Mouse (Mus musculus) frontal cortex, postnatal 25 days (tissue): Measurements from ENCODE around the gene Fmnl2.

Experiments
- DNase-seq, 2 experiments: peaks; one replicate each; pipeline ENCODE4 v3.0.0; 2022; ENCODE audit warnings: low spot score in 2 of 2

Gene Fmnl2

GRCm38 (mm10) chr2:52986354-52986753 is 128.7 kb downstream of the Fmnl2 start:
- no peak for DNase-seq

- no peak for DNase-seq
Observed at GRCm38 (mm10) chr2:52987035-52987434, 129.4 kb downstream of the Fmnl2 start.

- no peak for DNase-seq
Observed at GRCm38 (mm10) chr2:52987637-52988295, 130.1 kb downstream of the Fmnl2 start.

- DNase-seq = no peak
Observed at GRCm38 (mm10) chr2:52989316-52989715, 131.7 kb downstream of the Fmnl2 start.

- DNase-seq = no peak
Observed at GRCm38 (mm10) chr2:52990874-52991687, 133.4 kb downstream of the Fmnl2 start.

DNA sequence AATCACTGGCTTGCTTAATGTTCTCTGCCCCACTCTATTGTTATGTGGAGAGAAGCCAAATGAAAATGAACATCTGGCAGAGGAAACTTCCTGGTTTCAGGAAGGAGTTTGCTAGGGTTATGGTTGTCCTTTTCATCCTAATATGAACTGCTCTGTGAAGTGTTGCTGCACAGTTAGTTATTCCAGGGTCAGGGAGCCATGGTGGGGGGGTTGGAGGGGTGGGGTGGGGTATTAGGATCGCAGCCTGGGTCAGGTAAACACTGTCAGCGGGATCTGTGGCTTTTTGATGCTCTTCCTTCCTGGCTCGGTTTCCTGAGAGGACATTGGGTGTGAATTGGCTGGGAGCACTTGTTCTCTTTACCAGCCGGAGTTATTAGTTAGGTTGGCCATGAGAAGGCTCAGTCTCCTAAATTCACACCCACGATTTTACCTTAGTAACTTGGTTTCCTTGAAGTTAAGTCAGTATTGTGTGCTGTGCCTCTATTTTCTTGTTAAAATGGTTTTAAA is 134.1 kb downstream of the Fmnl2 start:
- no peak for DNase-seq

- no peak for DNase-seq
Observed at GRCm38 (mm10) chr2:52993241-52993640, 135.6 kb downstream of the Fmnl2 start.

DNA sequence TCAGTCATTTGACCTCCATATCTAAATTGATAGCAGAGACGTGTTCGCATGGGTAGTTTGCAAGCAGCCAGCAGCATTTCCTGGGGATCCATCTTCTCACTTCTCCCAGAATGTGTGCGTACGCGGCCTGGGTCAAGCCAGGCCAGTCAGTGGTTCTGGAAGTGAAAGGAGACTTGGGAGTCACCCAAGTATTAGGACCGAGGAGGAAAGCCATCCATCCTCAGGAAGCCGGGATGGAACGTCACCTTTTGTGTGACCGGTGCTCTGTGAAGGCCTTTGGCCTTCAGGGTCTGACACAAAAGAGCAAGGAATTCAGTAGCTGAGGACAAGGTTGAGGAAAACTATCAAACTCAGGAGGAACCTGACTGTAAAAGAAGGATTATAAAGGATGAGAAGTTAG is 136.9 kb downstream of the Fmnl2 start:
- no peak for DNase-seq

- DNase-seq = no peak
Observed at GRCm38 (mm10) chr2:52997955-52998750, 140.5 kb downstream of the Fmnl2 start.

DNA sequence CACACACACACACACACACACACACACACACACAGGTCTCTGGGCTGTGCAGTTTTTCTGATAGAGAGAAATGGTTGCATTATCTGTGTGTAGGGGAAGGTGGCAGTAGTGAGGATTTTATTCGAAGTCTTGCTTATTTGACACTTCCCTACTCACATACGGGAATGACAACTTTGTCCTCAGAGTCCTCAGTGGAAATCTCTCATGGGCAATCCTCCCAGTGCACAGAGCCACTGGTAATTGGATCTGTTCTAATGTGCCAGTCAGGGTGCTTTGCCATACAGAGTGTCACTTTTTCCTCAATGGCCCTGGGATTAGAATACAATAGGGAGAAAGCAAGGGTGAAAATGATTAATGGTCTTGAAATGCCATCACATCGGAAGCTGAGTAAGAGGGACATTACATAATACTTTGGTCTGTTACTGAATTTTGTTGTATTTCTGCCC is 141.9 kb downstream of the Fmnl2 start:
- DNase-seq = no peak

DNA sequence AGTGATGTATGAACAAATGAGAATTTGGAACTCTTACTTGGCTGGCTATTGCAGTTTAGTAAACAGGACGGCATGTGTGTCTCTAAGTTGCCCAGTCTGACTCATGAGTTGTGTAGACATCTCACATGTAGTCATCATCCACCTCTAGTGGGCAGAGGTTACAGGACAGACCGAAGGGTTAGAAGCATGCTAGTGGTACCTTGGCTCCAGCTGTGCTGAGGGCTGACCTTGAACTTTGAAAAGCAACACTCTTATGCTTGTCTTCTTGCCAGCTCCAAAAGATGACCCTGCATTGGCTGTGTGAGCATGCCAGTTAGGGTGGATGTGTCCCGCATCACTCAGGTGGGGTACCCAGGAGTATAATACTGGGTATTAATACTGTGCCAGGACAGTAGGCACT is 142.8 kb downstream of the Fmnl2 start:
- no peak for DNase-seq

DNA sequence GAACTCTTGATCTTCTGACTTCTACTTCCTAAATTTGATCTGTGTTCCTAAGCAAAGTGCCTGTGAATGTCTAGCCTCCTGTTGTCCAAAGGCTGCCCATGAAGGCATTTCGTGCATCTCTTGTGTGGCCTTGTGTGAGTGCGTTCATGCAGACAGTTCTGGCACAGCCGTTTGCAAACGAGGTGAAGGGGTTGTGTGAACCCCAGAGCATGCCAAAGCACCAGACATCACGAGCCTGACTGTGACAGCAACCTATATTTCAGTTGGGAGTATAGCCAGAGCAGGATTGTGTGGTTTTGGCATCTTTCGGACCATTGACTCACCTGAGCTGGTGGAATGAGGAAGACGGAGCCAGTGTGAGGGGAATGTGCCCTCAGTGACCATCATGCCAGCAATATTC is 148.5 kb downstream of the Fmnl2 start:
- DNase-seq = no peak

DNA sequence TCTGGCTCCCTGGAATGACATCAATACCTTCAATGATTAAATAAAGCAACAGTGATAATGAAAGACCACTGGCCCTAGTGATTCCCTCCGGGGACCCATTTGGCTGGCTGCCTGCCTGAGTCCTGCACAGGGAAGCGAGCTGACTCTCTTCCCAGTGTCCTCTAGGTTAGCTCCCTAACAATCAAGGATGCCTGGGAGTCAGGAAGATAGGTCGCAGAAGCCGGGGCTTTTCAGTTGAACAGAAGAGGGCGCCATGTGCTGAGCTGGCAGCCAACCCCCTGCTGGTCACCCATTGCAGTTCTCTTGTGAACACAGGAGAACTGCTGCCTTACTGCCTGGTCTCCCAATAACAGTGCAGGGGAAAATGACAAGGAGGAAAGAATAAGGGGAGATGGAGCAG is 149.5 kb downstream of the Fmnl2 start:
- peak; percentile 29 to 41 for DNase-seq

DNA sequence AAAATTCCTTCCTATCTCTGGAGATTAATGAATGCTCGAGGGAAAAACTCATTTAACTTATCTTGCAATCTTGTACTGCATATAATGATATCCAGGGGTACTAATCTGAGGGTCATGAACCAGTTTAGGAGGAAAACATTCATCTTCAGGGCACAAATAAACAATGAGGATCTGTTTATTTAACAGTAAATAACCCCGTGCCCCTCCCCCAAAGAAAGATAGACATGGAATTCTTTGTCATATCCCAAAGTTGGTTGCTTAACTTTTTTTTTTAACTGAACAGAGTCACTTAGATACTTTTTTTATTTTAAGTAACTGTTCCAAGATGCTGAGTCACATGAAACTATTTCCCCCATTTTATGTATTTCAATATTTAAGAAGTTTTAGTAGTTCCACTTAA is 155.4 kb downstream of the Fmnl2 start:
- no peak for DNase-seq

DNA sequence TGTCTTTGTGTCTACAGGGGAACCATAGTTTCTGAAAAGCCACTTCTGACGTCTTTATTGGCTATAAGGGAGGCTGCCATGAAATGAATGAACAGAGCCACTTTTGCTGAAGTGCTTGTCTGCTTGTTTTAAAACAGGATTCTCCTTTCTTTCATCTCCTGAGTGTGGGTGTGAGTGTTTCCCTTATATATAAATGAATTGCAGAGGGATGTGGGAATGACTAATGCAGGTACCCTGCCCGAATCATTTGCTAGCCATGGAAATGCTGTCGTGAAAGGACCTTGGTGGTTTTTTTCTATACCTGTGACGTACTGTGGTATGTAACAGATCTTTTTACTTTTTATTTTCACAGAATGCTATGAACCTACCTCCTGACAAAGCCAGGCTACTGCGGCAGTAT is 156.8 kb downstream of the Fmnl2 start:
- DNase-seq = no peak

DNA sequence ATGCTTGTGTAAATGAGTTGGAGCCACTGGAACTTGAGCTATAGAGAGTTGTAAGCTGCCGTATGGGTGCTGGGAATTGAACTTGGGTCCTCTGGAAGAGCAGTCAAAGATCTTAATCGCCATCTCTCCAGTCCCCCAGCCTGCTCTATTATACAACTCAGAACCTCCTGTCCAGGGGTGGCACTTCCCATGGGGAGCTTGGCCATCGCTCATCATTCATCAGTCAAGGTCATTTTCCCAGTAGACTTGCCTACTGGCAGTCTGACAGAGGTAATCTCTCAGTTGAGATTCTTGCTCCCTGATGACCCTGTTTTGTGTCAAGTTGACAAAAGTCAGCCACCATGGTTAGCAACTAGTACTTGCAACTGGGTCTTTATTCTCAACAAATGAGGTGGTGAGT is 165.3 kb downstream of the Fmnl2 start:
- DNase-seq = no peak

GRCm38 (mm10) chr2:53026056-53026769 is 168.6 kb downstream of the Fmnl2 start:
- DNase-seq = no peak

DNA sequence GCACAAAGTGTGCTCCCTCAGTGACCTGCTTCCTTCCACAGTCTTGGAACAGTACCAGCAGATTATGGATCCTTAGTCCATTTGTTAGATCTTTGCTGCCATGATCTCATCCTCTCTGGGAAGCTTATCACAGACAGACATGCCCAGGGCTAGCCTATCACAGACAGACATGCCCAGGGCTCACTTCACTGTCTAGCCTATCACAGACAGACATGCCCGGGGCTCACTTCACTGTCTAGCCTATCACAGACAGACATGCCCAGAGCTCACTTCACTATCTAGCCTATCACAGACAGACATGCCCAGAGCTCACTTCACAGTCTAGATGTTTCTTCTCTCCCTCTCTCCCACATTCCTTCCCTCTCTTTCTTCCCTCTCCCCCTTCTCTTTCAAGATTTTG is 171.2 kb downstream of the Fmnl2 start:
- DNase-seq = no peak

- DNase-seq = no peak
Observed at GRCm38 (mm10) chr2:53029716-53030431, 172.2 kb downstream of the Fmnl2 start.

DNA sequence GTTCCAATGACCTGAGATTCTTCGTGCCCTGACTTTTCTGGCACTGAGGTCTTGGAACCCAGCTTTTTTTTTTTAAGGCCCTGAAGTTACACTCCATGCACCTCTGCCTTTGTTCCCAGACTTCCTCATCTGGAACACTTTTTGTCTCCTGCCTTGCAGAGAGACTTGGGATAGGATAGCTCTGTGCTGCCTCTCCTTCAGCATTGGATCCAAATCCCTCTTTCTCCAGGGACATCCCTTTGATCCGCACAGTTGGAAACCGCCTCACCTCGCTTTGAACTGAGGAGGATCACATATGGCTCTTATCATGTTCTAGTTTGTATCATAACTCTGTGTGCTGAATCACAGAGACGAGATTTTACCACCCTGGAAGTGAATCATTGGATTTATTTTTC is 172.8 kb downstream of the Fmnl2 start:
- no peak for DNase-seq

DNA sequence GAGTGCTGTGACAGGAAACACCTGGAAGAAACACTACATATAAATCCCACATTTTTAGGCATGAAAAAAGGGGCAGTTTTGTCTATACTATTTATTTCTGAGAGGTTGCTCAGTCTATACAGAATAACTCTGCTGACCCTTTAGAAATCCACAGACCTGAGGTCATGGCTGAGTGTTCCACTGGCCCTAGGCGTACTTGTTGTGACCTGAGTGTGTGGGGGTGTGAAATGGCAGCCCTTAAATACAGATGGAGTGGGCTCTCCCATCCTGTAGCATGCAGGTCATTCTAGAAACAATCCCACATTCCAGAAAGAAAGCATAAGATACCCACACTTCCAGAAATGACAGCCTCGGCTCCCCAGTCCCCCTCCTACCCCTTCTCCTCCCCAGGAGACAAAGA is 180.6 kb downstream of the Fmnl2 start:
- no peak for DNase-seq
